ENCODE assay signal across 26 mouse cellular contexts in genomic region chr13:12510032-12510431, GRCm38 (mm10). TPM values are rescaled to one million over a fixed set of nuclear protein-coding genes. Genes with fewer than 3 reads are reported as not detected.
DNase-seq lines count a peak whose midpoint lies in the region; TF ChIP-seq lines count a peak whose summit lies in the region.
"Had no signal": no experiment of that assay in that cellular context is flagged by ENCODE, and none has a peak within 500 bp of the region (broad histone marks: within the 10 kb centered on the region; RNA-seq: fewer than 3 reads in every experiment).

No protein-coding gene starts in this region.

- no peak for TF ChIP-seq POLR2A in bone marrow, adult 2 months (IDR thresholded peaks at IDR 0.05; ENCODE audit: borderline replicate concordance, control insufficient read depth, low read depth, low read length)
- TF ChIP-seq POLR2A in thymus, adult 2 months (IDR thresholded peaks at IDR 0.05; ENCODE audit: control insufficient read depth, extremely low read depth, insufficient read depth, low read length, poor library complexity): no peak
- no peak for TF ChIP-seq POLR2A in cerebellum, adult 2 months (IDR thresholded peaks at IDR 0.05; ENCODE audit: borderline replicate concordance, insufficient read depth, low read length)

- H3K4me1 ChIP-seq in bone marrow, adult 2 months (ENCODE audit: control insufficient read depth, insufficient read depth, low read length): peaks cover 3% of the 10 kb centered on the region
- peaks cover 52% of the 10 kb centered on the region for H3K4me1 ChIP-seq in thymus, adult 2 months (replicated peaks; ENCODE audit: control insufficient read depth, insufficient read depth, low read length)
- no peaks in the 10 kb centered on the region for H3K4me1 ChIP-seq in cerebellum, adult 2 months (ENCODE audit: control insufficient read depth, insufficient read depth, low read length)
- H3K4me1 ChIP-seq: hindbrain, embryonic 15.5 days; midbrain, embryonic 12.5 days had no signal

- no peak for TF ChIP-seq CTCF in bone marrow, adult 2 months (IDR thresholded peaks at IDR 0.05; ENCODE audit: control insufficient read depth, insufficient read depth, low read length)
- TF ChIP-seq CTCF in thymus, adult 2 months (IDR thresholded peaks at IDR 0.05; ENCODE audit: borderline replicate concordance, control insufficient read depth, extremely low read depth, insufficient read depth, low read length, poor library complexity): no peak
- TF ChIP-seq CTCF in cerebellum, adult 2 months (IDR thresholded peaks at IDR 0.05; ENCODE audit: borderline replicate concordance, insufficient read depth, low read depth, low read length): no peak

- WGBS in bone marrow, adult 2 months: 67% methylated on average over 6 of the region's 6 CpGs
- 47% methylated on average over 6 of the region's 6 CpGs for WGBS in thymus, adult 2 months
- whole genome bisulfite sequencing in cerebellum, adult 2 months: 90% methylated on average over 6 of the region's 6 CpGs

- H3K27ac ChIP-seq in bone marrow, adult 2 months (ENCODE audit: control insufficient read depth, insufficient read depth, low read depth, low read length, poor library complexity): peak overlapping the region; percentile 67
- peak overlapping the region; percentile 55 for H3K27ac ChIP-seq in thymus, adult 2 months (ENCODE audit: control insufficient read depth, insufficient read depth, low read length)
- no peak overlapping the region for H3K27ac ChIP-seq in cerebellum, adult 2 months (ENCODE audit: insufficient read depth, low read length)
- H3K27ac ChIP-seq: hindbrain, embryonic 10.5 days; hindbrain, embryonic 15.5 days; kidney, embryonic 15.5 days; liver, embryonic 12.5 days; midbrain, embryonic 12.5 days; neural tube, embryonic 12.5 days had no signal

- H3K27me3 ChIP-seq in splenic B cell, adult 2 months (ENCODE audit: control insufficient read depth, insufficient read depth, low read length, poor library complexity, severe bottlenecking): no peaks in the 10 kb centered on the region
- H3K27me3 ChIP-seq in thymus, adult 2 months (ENCODE audit: control insufficient read depth, insufficient read depth, low read length): no peaks in the 10 kb centered on the region
- H3K27me3 ChIP-seq in cerebellum, adult 2 months (ENCODE audit: control insufficient read depth, insufficient read depth, low read length): no peaks in the 10 kb centered on the region
- H3K27me3 ChIP-seq: hindbrain, embryonic 15.5 days; kidney, embryonic 15.5 days; liver, embryonic 12.5 days; midbrain, embryonic 12.5 days; neural tube, embryonic 12.5 days had no signal

- intact Hi-C loops in heart, postnatal 36 days (cut with DNase I): no loop called here
- intact Hi-C loops in heart, postnatal 10 days (cut with DNase I): no loop called here

- no peak overlapping the region for H3K4me3 ChIP-seq in bone marrow, adult 2 months (replicated peaks; ENCODE audit: control insufficient read depth, low read depth, low read length)
- H3K4me3 ChIP-seq in thymus, adult 2 months (ENCODE audit: control insufficient read depth, insufficient read depth, low read length): no peak overlapping the region
- H3K4me3 ChIP-seq in cerebellum, adult 2 months (replicated peaks; ENCODE audit: insufficient read depth, low read depth, low read length): no peak overlapping the region
- H3K4me3 ChIP-seq: hindbrain, embryonic 10.5 days; hindbrain, embryonic 15.5 days; kidney, embryonic 15.5 days; liver, embryonic 12.5 days; midbrain, embryonic 12.5 days; myocyte; neural tube, embryonic 12.5 days had no signal

- 0 out of 2 replicates have a peak, but pooled peaks cover 2% of the 10 kb centered on the region for H3K36me3 ChIP-seq in splenic B cell, adult 2 months (ENCODE audit: control insufficient read depth, insufficient read depth, low read length, poor library complexity, severe bottlenecking)
- H3K36me3 ChIP-seq in thymus, adult 2 months (ENCODE audit: control insufficient read depth, insufficient read depth, low read length): no peaks in the 10 kb centered on the region
- H3K36me3 ChIP-seq: hindbrain, embryonic 10.5 days; hindbrain, embryonic 15.5 days; kidney, embryonic 15.5 days; liver, embryonic 12.5 days; midbrain, embryonic 12.5 days; neural tube, embryonic 12.5 days had no signal

- DNase-seq in splenic B cell, adult 2 months (ENCODE audit: low read depth, low spot score): peak; percentile 46
- peak; percentile 57 for DNase-seq in thymus, adult 2 months
- DNase-seq in thymus, postnatal 36 days: peak; percentile 52 to 79
- no peak for DNase-seq in heart, postnatal 36 days
- no peak for DNase-seq in cerebellum, adult 2 months
- no peak for DNase-seq in heart, postnatal 10 days
- DNase-seq: adrenal gland, postnatal 25 days; cerebellum, adult 9-10 months; cerebellum, postnatal 36 days; gastrocnemius, postnatal 14 days; heart, adult 11 months; kidney, adult 11 months; kidney, postnatal 36 days; left cerebral cortex, postnatal 4 days; liver, postnatal 0 days; lung, postnatal 36 days; right cerebral cortex, adult 18-20 months; right cerebral cortex, postnatal 4 days had no signal

RNA-seq across cellular contexts. Expression of gene Edaradd, which starts 10.2 kb away (rescaled TPM):
- 0.92 and 2.6 TPM in 2 replicates for polyA plus RNA-seq in bone marrow, adult 2 months (2011; ENCODE audit: insufficient read depth, insufficient read length, low replicate concordance, missing spikeins)
- 9.6 and 9.8 TPM in 2 replicates for polyA plus RNA-seq in thymus, adult 2 months (2012; rRNA removed)
- total RNA-seq in heart, postnatal 36 days (2021): under 1 TPM in 1 of 2 experiments, not detected in 1; 0.05 TPM
- 0.02 TPM in 1 of 2 replicates, not detected in the other for polyA plus RNA-seq in cerebellum, adult 2 months (2012; rRNA removed)
- under 1 TPM; 0.07 to 0.20 TPM for total RNA-seq in heart, postnatal 10 days (2021)
- polyA plus RNA-seq: myocyte had no signal

RNA-seq across cellular contexts. Expression of gene Lgals8, which starts 45.3 kb away (rescaled TPM):
- polyA plus RNA-seq in bone marrow, adult 2 months (2011; ENCODE audit: insufficient read depth, insufficient read length, low replicate concordance, missing spikeins): 21.4 and 23.6 TPM in 2 replicates
- polyA plus RNA-seq in thymus, adult 2 months (2012; rRNA removed): 35.9 and 37.6 TPM in 2 replicates
- 10 to 100 TPM; 39.4 to 42.8 TPM for total RNA-seq in heart, postnatal 36 days (2021)
- polyA plus RNA-seq in cerebellum, adult 2 months (2012; rRNA removed): 60.3 and 60.5 TPM in 2 replicates
- total RNA-seq in heart, postnatal 10 days (2021): 10 to 100 TPM; 37.3 to 39.0 TPM

RNA-seq across cellular contexts. Expression of gene Ero1lb, which starts 55.6 kb away (rescaled TPM):
- 3.7 and 6.7 TPM in 2 replicates for polyA plus RNA-seq in bone marrow, adult 2 months (2011; ENCODE audit: insufficient read depth, insufficient read length, low replicate concordance, missing spikeins)
- polyA plus RNA-seq in thymus, adult 2 months (2012; rRNA removed): 14.9 and 22.1 TPM in 2 replicates
- 1 to 10 TPM; 2.6 to 2.7 TPM for total RNA-seq in heart, postnatal 36 days (2021)
- polyA plus RNA-seq in cerebellum, adult 2 months (2012; rRNA removed): 11.1 and 11.3 TPM in 2 replicates
- 1 to 10 TPM; 1.6 to 1.8 TPM for total RNA-seq in heart, postnatal 10 days (2021)

Comparison
In these comparisons a context has a peak if more than half of its experiments do, and no peak if none do; other contexts are left out.
1. DNase-seq: peak in splenic B cell, adult 2 months (single experiment), thymus, adult 2 months (single experiment) and thymus, postnatal 36 days (2 of 2); none in heart, postnatal 36 days (0 of 2), cerebellum, adult 2 months (0 of 2) and heart, postnatal 10 days (0 of 2).